28 mouse cellular contexts compared by ENCODE assay signal in the genomic region with DNA sequence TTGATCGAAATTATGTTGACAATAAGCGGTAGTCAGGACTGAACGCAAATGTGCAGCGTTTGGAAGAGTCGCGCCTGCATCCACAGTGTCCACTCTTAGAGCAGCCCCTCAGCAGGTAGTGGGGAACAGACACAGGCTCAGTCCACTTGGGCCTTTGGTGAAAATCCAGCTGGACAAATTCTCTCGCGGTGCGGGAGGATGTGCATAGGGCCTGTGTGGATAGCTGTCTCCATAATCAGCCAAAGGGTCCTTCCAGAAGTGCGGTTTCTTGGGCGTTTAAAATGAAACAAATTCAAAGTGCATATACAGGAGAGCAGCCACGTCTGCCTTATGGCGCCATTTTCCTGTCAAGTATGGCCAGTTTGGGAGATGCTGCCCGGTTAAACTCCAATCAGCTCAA. TPM values are rescaled to one million over a fixed set of nuclear protein-coding genes. Genes with fewer than 3 reads are reported as not detected.
DNase-seq lines count a peak whose midpoint lies in the region; ATAC-seq and TF ChIP-seq lines count a peak whose summit lies in the region.
"Had no signal": no experiment of that assay in that cellular context is flagged by ENCODE, and none has a peak within 500 bp of the region (broad histone marks: within the 10 kb centered on the region; RNA-seq: fewer than 3 reads in every experiment).

No protein-coding gene starts in this region.

- 24% methylated on average over 14 of the region's 14 CpGs for WGBS in heart, embryonic 13.5 days
- WGBS in midbrain, embryonic 11.5 days, result 3% methylated on average over 14 of the region's 14 CpGs
- WGBS in midbrain, postnatal 0 days, result 4% methylated on average over 14 of the region's 14 CpGs
- 5% methylated on average over 14 of the region's 14 CpGs for whole genome bisulfite sequencing in limb, embryonic 11.5 days

- DNase-seq in embryo, embryonic 10.5 days (ENCODE audit: low spot score), result peak; percentile 33
- no peak for DNase-seq in embryo, embryonic 10 days (ENCODE audit: low spot score)
- DNase-seq in heart, postnatal 36 days, result no peak
- DNase-seq in midbrain, embryonic 11.5 days (ENCODE audit: low spot score, missing footprints), result peak; percentile 93
- DNase-seq in midbrain, postnatal 0 days (ENCODE audit: low spot score), result no peak
- DNase-seq in limb, embryonic 11.5 days (ENCODE audit: low spot score), result peak; percentile 35
- no peak for DNase-seq in cerebellum, adult 18-20 months
- DNase-seq: adrenal gland, adult 8-10 months; cerebellum, adult 2 months; cerebellum, postnatal 25 days; gastrocnemius, postnatal 14 days; kidney, adult 11 months; kidney, postnatal 36 days; lung, postnatal 36 days; right cerebral cortex, adult 18-20 months; right cerebral cortex, postnatal 4 days; thymus, postnatal 14 days had no signal

- peak overlapping the region; percentile 82 for H3K4me2 ChIP-seq in heart, embryonic 13.5 days
- no peak overlapping the region for H3K4me2 ChIP-seq in midbrain, embryonic 11.5 days
- H3K4me2 ChIP-seq in midbrain, postnatal 0 days (ENCODE audit: low read depth, low read length, poor library complexity, severe bottlenecking), result no peak overlapping the region
- no peak overlapping the region for H3K4me2 ChIP-seq in limb, embryonic 11.5 days (ENCODE audit: low read depth, severe bottlenecking)
- H3K4me2 ChIP-seq: kidney, embryonic 15.5 days; limb, embryonic 15.5 days; liver, embryonic 15.5 days; lung, embryonic 15.5 days had no signal

- peak overlapping the region; percentile 55 for H3K4me3 ChIP-seq in heart, embryonic 13.5 days
- H3K4me3 ChIP-seq in midbrain, embryonic 11.5 days (ENCODE audit: low read depth, low read length), result no peak overlapping the region
- no peak overlapping the region for H3K4me3 ChIP-seq in midbrain, postnatal 0 days (ENCODE audit: low read depth, low read length)
- no peak overlapping the region for H3K4me3 ChIP-seq in limb, embryonic 11.5 days (ENCODE audit: low read depth, low read length)
- H3K4me3 ChIP-seq: kidney, embryonic 15.5 days; limb, embryonic 15.5 days; liver, embryonic 15.5 days; lung, embryonic 15.5 days had no signal

- no peak for TF ChIP-seq CTCF in midbrain, postnatal 0 days (IDR thresholded peaks at IDR 0.05)

- peaks cover 6% of the 10 kb centered on the region; the same call in 1 of the 2 replicates for H3K27me3 ChIP-seq in heart, embryonic 13.5 days (replicated peaks)
- peaks cover 90% of the 10 kb centered on the region for H3K27me3 ChIP-seq in midbrain, embryonic 11.5 days (ENCODE audit: control insufficient read depth, insufficient read depth, low read length)
- H3K27me3 ChIP-seq in midbrain, postnatal 0 days (ENCODE audit: insufficient read depth, low read length), result peaks cover 77% of the 10 kb centered on the region
- H3K27me3 ChIP-seq in limb, embryonic 11.5 days (ENCODE audit: control insufficient read depth, insufficient read depth, low read length), result peaks cover 85% of the 10 kb centered on the region

- ATAC-seq in heart, embryonic 13.5 days (ENCODE audit: extremely low read depth, insufficient number of reproducible peaks, low FRiP score, low TSS enrichment), result no peak
- ATAC-seq in midbrain, embryonic 11.5 days (ENCODE audit: low FRiP score), result no peak
- no peak for ATAC-seq in midbrain, postnatal 0 days (ENCODE audit: low FRiP score)
- no peak for ATAC-seq in limb, embryonic 11.5 days (ENCODE audit: insufficient number of reproducible peaks, low FRiP score, low TSS enrichment, low read depth)
- ATAC-seq: activated CD4-positive, CD25-positive, alpha-beta regulatory T cell, adult 4 months; forebrain, embryonic 16.5 days had no signal

- intact Hi-C loops in heart, postnatal 36 days (cut with DNase I), result loop anchor here (5.0 kb wide), 1 partner anchor 249 kb away; no protein-coding TSS in a partner anchor

- H3K9me3 ChIP-seq in heart, embryonic 13.5 days, result no peaks in the 10 kb centered on the region
- no peaks in the 10 kb centered on the region for H3K9me3 ChIP-seq in midbrain, embryonic 11.5 days (ENCODE audit: control insufficient read depth, low read length)
- no peaks in the 10 kb centered on the region for H3K9me3 ChIP-seq in midbrain, postnatal 0 days (ENCODE audit: low read length)
- H3K9me3 ChIP-seq in limb, embryonic 11.5 days (ENCODE audit: control insufficient read depth, low read length), result 0 out of 2 replicates have a peak, but pooled peaks cover 2% of the 10 kb centered on the region
- H3K9me3 ChIP-seq: forebrain, embryonic 10.5 days; kidney, embryonic 15.5 days; limb, embryonic 15.5 days; liver, embryonic 15.5 days; lung, embryonic 15.5 days had no signal

- H3K27ac ChIP-seq in heart, embryonic 13.5 days (replicated peaks), result peak overlapping the region; percentile 88
- H3K27ac ChIP-seq in midbrain, embryonic 11.5 days (ENCODE audit: low read depth, low read length), result no peak overlapping the region
- H3K27ac ChIP-seq in midbrain, postnatal 0 days (ENCODE audit: low read depth, low read length), result no peak overlapping the region
- no peak overlapping the region for H3K27ac ChIP-seq in limb, embryonic 11.5 days (replicated peaks; ENCODE audit: low read depth, low read length)
- H3K27ac ChIP-seq: forebrain, embryonic 10.5 days; kidney, embryonic 15.5 days; limb, embryonic 15.5 days; liver, embryonic 15.5 days; lung, embryonic 15.5 days had no signal

- H3K36me3 ChIP-seq in heart, embryonic 13.5 days, result no peaks in the 10 kb centered on the region
- no peaks in the 10 kb centered on the region for H3K36me3 ChIP-seq in midbrain, embryonic 11.5 days (ENCODE audit: control insufficient read depth, insufficient read depth, low read length)
- no peaks in the 10 kb centered on the region for H3K36me3 ChIP-seq in midbrain, postnatal 0 days (ENCODE audit: insufficient read depth, low read length)
- no peaks in the 10 kb centered on the region for H3K36me3 ChIP-seq in limb, embryonic 11.5 days (ENCODE audit: control insufficient read depth, insufficient read depth, low read length)
- H3K36me3 ChIP-seq: forebrain, embryonic 10.5 days; kidney, embryonic 15.5 days; limb, embryonic 15.5 days; liver, embryonic 15.5 days; lung, embryonic 15.5 days had no signal

- H3K9ac ChIP-seq in heart, embryonic 13.5 days, result peak overlapping the region; percentile 83
- no peak overlapping the region for H3K9ac ChIP-seq in midbrain, embryonic 11.5 days (ENCODE audit: low read length)
- no peak overlapping the region for H3K9ac ChIP-seq in midbrain, postnatal 0 days (replicated peaks; ENCODE audit: low read length, poor library complexity, severe bottlenecking)
- no peak overlapping the region for H3K9ac ChIP-seq in limb, embryonic 11.5 days (ENCODE audit: low read length)
- H3K9ac ChIP-seq: kidney, embryonic 15.5 days; limb, embryonic 15.5 days; liver, embryonic 15.5 days; lung, embryonic 15.5 days had no signal

- peaks cover 72% of the 10 kb centered on the region for H3K4me1 ChIP-seq in heart, embryonic 13.5 days
- peaks cover 16% of the 10 kb centered on the region for H3K4me1 ChIP-seq in midbrain, embryonic 11.5 days (ENCODE audit: control insufficient read depth, insufficient read depth, low read length)
- peaks cover 3% of the 10 kb centered on the region; the same call in 1 of the 2 replicates for H3K4me1 ChIP-seq in midbrain, postnatal 0 days (ENCODE audit: insufficient read depth, low read length)
- H3K4me1 ChIP-seq in limb, embryonic 11.5 days (ENCODE audit: control insufficient read depth, insufficient read depth, low read length), result peaks cover 5% of the 10 kb centered on the region; the same call in 1 of the 2 replicates

RNA-seq across cellular contexts. Expression of a gene that starts 4.5 kb away (rescaled TPM):
- 68.8 and 69.5 TPM in 2 replicates for polyA plus RNA-seq in heart, embryonic 13.5 days (2015; fragmentation: Nextera tagmentation; extraction: Ambion mirVana)
- total RNA-seq in heart, postnatal 36 days (2021), result 10 to 100 TPM; 69.2 to 97.3 TPM
- 0.07 and 0.08 TPM in 2 replicates for polyA plus RNA-seq in midbrain, embryonic 11.5 days (2014; fragmentation: Nextera tagmentation; extraction: Ambion mirVana)
- total RNA-seq in midbrain, postnatal 0 days (2014; rRNA removed), result 0.24 and 0.33 TPM in 2 replicates
- polyA plus RNA-seq in midbrain, postnatal 0 days (2015; fragmentation: Nextera tagmentation; extraction: Ambion mirVana), result 0.01 TPM in 1 of 2 replicates, not detected in the other
- polyA plus RNA-seq in limb, embryonic 11.5 days (2014; fragmentation: Nextera tagmentation; extraction: Ambion mirVana), result 0.09 TPM in 1 of 2 replicates, not detected in the other
- total RNA-seq: gastrocnemius, postnatal 14 days; hematopoietic stem cell, adult 5-6 weeks; layer of hippocampus, adult 8-10 months; left cerebral cortex, postnatal 14 days had no signal
- polyA plus RNA-seq: forebrain, embryonic 16.5 days; limb, embryonic 15.5 days had no signal

Comparison
In these comparisons a context has a peak if more than half of its experiments do, and no peak if none do; other contexts are left out.
1. DNase-seq: peak in embryo, embryonic 10.5 days (single experiment), midbrain, embryonic 11.5 days (single experiment) and limb, embryonic 11.5 days (single experiment); none in embryo, embryonic 10 days (single experiment), heart, postnatal 36 days (0 of 2), midbrain, postnatal 0 days (single experiment) and cerebellum, adult 18-20 months (0 of 2).
2. RNA of a gene that starts 4.5 kb away (polyA plus RNA-seq): 68.8 to 69.5 TPM in heart, embryonic 13.5 days; 0.09 TPM in limb, embryonic 11.5 days, 0.07 to 0.08 TPM in midbrain, embryonic 11.5 days and 0.01 TPM in midbrain, postnatal 0 days; every median in the first group is over 10 times any median in the second.